Mouse (Mus musculus): ENCODE measurements at regions not wholly inside any gene's neighbourhood (a gene's known extent, or its start where the extent isn't known, plus 50 kb on each side); places are given as distances from the start of the nearest gene placed in this dataset.

DNA sequence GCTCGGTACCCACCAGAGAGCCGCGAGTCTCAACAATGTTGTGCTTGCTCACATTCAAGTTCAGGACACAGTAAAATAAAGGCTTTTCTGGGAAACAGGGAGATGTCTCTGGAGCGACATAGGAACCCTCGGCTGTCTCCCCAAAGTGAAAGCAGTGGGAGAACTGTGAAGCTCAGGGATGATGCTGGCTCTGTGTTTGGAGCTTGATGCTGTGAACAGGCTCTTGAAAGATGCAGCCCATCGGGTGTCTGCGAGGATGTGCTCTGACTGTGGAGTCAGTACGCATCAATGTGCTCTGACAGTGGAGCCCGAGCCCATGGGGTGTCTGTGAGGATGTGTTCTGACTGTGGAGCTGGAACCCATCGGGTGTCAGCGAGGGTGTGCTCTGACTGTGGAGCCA, 210.1 kb downstream of the Cryba4 start:
- TF ChIP-seq EP300 (IDR thresholded peaks at IDR 0.05; ENCODE audit: insufficient read depth, low read depth, low read length) (no peak), POLR2A (IDR thresholded peaks at IDR 0.05; ENCODE audit: insufficient read depth, low read length) (no peak), CTCF (IDR thresholded peaks at IDR 0.05; ENCODE audit: low read depth, low read length) (no peak)
